Mouse (Mus musculus) limb, embryonic 11.5 days (tissue): Measurements from ENCODE around the gene Bst1. TPM values are rescaled to one million over a fixed set of nuclear protein-coding genes. Genes with fewer than 3 reads are reported as not detected.

Experiments used
- ATAC-seq: fragments of 200-750 bp; cut with Nextera tagmentation; 2 replicates; pipeline ENCODE4 v1.8.0; 2017; ENCODE audit warnings: low read depth; ENCODE audit not compliant: insufficient number of reproducible peaks, low FRiP score, low TSS enrichment
- DNase-seq: peaks from one replicate; pipeline ENCODE4 v3.0.0-alpha.2; 2015; ENCODE audit warnings: low spot score
- H3K27ac ChIP-seq: fragments of 300-500 bp; sonication (generic); replicated peaks from 2 replicates; pipeline ENCODE4 v1.5.1; 2014; ENCODE audit warnings: low read depth, mild to moderate bottlenecking, low read length
- H3K27me3 ChIP-seq: fragments of 300-500 bp; sonication (generic); 2 replicates; pipeline ENCODE4 v1.6.1; 2014; ENCODE audit warnings: mild to moderate bottlenecking, low read length, mixed read lengths; ENCODE audit not compliant: control insufficient read depth, insufficient read depth
- H3K36me3 ChIP-seq: fragments of 300-500 bp; sonication (generic); 2 replicates; pipeline ENCODE4 v1.6.1; 2014; ENCODE audit warnings: mild to moderate bottlenecking, low read length, moderate library complexity, mixed read lengths; ENCODE audit not compliant: control insufficient read depth, insufficient read depth
- H3K4me1 ChIP-seq: fragments of 300-500 bp; sonication (generic); 2 replicates; pipeline ENCODE4 v1.6.1; 2014; ENCODE audit warnings: low read length, mixed read lengths; ENCODE audit not compliant: control insufficient read depth, insufficient read depth
- H3K4me2 ChIP-seq: fragments of 300-500 bp; sonication (generic); 2 replicates; pipeline ENCODE4 v1.6.1; 2014; ENCODE audit warnings: low read depth, mild to moderate bottlenecking, moderate library complexity; ENCODE audit not compliant: severe bottlenecking
- H3K4me3 ChIP-seq: fragments of 300-500 bp; sonication (generic); 2 replicates; pipeline ENCODE4 v1.5.1; 2014; ENCODE audit warnings: low read depth, low read length
- H3K9ac ChIP-seq: fragments of 300-500 bp; sonication (generic); 2 replicates; pipeline ENCODE4 v1.6.1; 2014; ENCODE audit warnings: mild to moderate bottlenecking, low read length
- H3K9me3 ChIP-seq: fragments of 300-500 bp; sonication (generic); 2 replicates; pipeline ENCODE4 v1.6.1; 2016; ENCODE audit warnings: low read length; ENCODE audit not compliant: control insufficient read depth
- WGBS: fragments of 180-500 bp; shearing (Covaris S2); extraction: QIAGEN DNeasy Blood & Tissue Kit; methylation state at CpG from one replicate; pipeline ENCODE4 v1.1.7; 2014; 5-methylcytosine and 5-hydroxymethylcytosine counted together
- polyA plus RNA-seq: library from polyadenylated mRNA; unstranded; fragments of >200 nt; fragmentation: Nextera tagmentation; extraction: Ambion mirVana; gene quantifications from 2 replicates; pipeline ENCODE4 v1.2.1, GENCODE M21; 2014

Bst1 gene
- polyA plus RNA-seq, 1 experiment from 2014 or later: not detected

DNA sequence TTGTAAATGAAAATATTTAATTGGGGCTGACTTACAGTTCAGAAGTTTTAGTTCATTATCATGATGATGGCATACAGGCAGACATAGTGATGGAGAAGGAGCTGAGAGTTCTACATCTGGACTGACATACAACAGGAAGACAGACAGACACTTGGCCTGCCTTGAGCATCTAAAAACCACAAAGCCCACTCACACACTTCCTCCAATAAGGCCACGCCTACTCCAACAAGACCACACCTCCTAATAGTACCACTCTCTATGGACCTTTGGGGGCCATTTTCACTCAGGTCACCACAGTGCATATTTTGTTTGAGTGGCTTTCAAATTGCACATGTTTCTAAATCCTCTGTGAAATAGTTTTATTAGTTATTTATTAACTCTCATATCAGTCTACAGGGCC is 53.2 kb downstream of the Bst1 start:
- no peak for DNase-seq
- 87% methylated on average over 1 of the region's 1 CpGs for WGBS
- Histone ChIP-seq H3K4me2 (no peak overlapping the region), H3K9me3 (no peaks in the 10 kb centered on the region), H3K4me3 (no peak overlapping the region), H3K9ac (no peak overlapping the region), H3K36me3 (no peaks in the 10 kb centered on the region), H3K27me3 (no peaks in the 10 kb centered on the region), H3K27ac (no peak overlapping the region), H3K4me1 (0 out of 2 replicates have a peak, but pooled peaks cover 5% of the 10 kb centered on the region)
- no peak for ATAC-seq

DNA sequence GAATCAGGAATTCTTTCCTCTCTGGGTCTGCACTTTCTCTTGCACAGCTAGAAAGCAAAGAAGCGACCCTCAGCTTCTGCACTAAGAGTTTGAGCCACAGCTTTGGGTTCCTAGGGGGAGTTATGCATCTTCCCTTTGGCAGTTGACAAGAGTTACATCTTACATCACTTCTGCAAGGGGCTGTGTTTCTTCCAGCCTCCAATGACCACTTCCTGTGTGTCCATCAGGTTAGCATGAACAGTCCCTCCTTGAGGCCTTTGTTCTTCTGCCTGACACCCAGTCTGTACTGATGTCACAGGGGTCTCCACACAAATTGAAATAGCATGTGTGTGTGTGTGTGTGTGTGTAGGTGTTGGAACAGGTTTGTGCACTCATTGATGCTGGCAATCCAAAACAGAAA is 54.0 kb downstream of the Bst1 start:
- Histone ChIP-seq H3K27ac (no peak overlapping the region), H3K4me2 (no peak overlapping the region), H3K4me1 (0 out of 2 replicates have a peak, but pooled peaks cover 5% of the 10 kb centered on the region), H3K27me3 (no peaks in the 10 kb centered on the region), H3K36me3 (no peaks in the 10 kb centered on the region), H3K9me3 (no peaks in the 10 kb centered on the region), H3K4me3 (no peak overlapping the region), H3K9ac (no peak overlapping the region)
- no peak for DNase-seq
- no peak for ATAC-seq
- 63% methylated on average over 1 of the region's 1 CpGs for WGBS

DNA sequence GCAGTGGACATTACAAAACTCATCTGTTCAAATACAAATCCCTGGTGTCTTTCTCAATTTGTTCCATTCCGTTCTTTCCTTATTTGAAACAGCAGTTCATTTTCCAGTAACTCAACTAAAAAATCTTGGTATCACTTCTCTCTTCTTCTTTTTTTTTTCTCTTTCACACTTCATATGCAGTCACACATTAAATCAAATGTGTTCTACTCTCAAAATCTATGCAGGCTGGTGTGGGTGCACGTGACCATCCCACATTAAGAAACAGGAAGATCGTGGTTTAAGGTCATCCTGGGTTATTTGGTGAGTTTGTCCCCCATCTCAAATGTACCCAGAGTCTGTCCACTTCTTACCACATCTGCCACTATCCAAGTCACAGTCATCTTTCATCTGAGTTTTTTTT is 63.3 kb downstream of the Bst1 start:
- no peak for ATAC-seq

DNA sequence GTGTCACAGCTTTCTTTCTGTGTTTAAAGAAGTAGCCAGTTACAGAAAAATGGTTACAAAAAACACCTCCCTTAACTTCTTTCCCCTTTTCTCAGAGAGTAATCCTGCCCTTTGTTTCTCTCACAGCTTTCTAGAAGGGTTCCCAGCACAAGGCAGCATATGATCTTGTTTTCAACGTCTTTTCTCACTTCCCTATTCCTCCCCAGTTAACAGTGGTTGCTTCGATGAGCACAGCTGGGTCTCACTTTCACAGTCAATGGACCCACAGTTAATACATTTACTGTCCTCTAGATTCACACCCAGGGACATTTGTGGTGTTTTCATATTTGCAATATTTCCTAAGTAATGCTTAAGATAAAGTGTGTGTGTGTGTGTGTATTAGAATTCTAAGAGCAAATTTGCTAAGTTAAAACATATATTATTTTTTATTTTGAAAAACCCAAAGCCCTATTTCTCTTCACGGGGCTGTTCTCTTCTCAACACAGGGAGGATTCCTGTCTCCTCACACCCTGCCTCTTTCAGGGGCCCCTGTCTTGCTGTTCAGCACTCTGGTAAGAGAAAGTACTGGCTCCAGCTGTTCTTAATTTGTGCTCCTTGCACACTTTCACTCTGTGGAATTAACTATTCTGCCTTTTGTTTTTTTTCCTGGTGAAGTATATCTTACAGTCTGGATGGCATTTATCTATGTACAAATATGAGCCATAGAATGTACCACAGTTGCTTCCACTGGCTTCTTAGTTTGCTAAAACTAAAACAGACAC is 66.6 kb downstream of the Bst1 start:
- Histone ChIP-seq H3K27ac (no peak overlapping the region), H3K27me3 (no peaks in the 10 kb centered on the region), H3K9ac (no peak overlapping the region), H3K4me2 (no peak overlapping the region), H3K36me3 (no peaks in the 10 kb centered on the region), H3K9me3 (no peaks in the 10 kb centered on the region), H3K4me3 (no peak overlapping the region), H3K4me1 (no peaks in the 10 kb centered on the region)
- DNase-seq (no peak), ATAC-seq (no peak)
- 34% methylated on average over 3 of the region's 3 CpGs for WGBS

More for the DNA sequence above, 63.3 kb downstream of the Bst1 start:
- no peak overlapping the region for H3K27ac ChIP-seq
- no peak for DNase-seq
- 92% methylated on average over 3 of the region's 3 CpGs for WGBS
- no peaks in the 10 kb centered on the region for H3K4me1 ChIP-seq
- no peaks in the 10 kb centered on the region for H3K9me3 ChIP-seq
- H3K36me3 ChIP-seq: no peaks in the 10 kb centered on the region
- no peak overlapping the region for H3K4me3 ChIP-seq
- no peak overlapping the region for H3K9ac ChIP-seq
- no peak overlapping the region for H3K4me2 ChIP-seq
- no peaks in the 10 kb centered on the region for H3K27me3 ChIP-seq

DNA sequence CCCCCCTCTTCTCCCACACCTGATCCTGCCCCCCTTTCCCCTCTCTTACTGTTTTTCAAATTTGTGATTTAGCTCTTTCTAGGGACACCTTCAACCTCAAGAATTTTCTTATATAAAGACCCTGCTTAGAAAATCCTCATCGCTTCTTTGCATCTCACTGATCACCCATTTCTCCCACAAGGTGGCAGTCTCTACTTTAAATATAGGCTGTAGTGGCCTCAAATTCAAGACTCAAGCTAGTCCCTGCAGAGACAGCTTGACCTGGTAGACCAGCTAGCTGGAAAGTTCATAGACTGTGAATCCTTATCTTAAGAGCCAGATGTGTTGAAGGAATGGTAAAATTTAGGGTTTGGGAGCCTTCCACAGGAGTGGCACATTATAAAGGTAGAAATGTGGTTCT is 73.7 kb downstream of the Bst1 start:
- WGBS: 26% methylated on average over 1 of the region's 1 CpGs
- no peak overlapping the region for H3K4me3 ChIP-seq
- DNase-seq: peak; percentile 55

More for the DNA sequence above, 73.7 kb downstream of the Bst1 start:
- Histone ChIP-seq H3K27ac (no peak overlapping the region), H3K9ac (no peak overlapping the region), H3K4me2 (no peak overlapping the region), H3K4me1 (peaks cover 11% of the 10 kb centered on the region; the same call in 1 of the 2 replicates), H3K27me3 (no peaks in the 10 kb centered on the region), H3K9me3 (no peaks in the 10 kb centered on the region), H3K36me3 (no peaks in the 10 kb centered on the region)
- ATAC-seq: no peak

Other genes starting within 250 kb of the Bst1 start
- gene Cc2d2a, start 156.5 kb upstream of the Bst1 start, polyA plus RNA-seq: 8.2 and 9.3 TPM in 2 replicates
- 61.6 and 63.0 TPM in 2 replicates for gene Fbxl5, start 2.8 kb downstream of the Bst1 start, polyA plus RNA-seq
- gene Cd38, start 49.7 kb downstream of the Bst1 start, polyA plus RNA-seq: 13.6 and 13.8 TPM in 2 replicates
- gene Gm7879, start 94.3 kb downstream of the Bst1 start, polyA plus RNA-seq: 0.71 TPM in 1 of 2 replicates, not detected in the other
- gene Fgfbp1, start 162.9 kb downstream of the Bst1 start, polyA plus RNA-seq: 1.5 and 1.6 TPM in 2 replicates